Mouse (Mus musculus) mouse embryonic stem cell (cell line): ENCODE results near the gene Csad.
"Not testable (repeated sequence)": the region's sequence is repeated elsewhere in the genome, so short reads cannot be mapped to it uniquely, and the experiment has no call there.

Source experiments
- in situ Hi-C, 2 experiments: fragments of 300-500 bp; cut with MboI; formaldehyde crosslinking; loops; 1 replicate in 1 of 2; 3 replicates in 1 of 2; pipeline ENCODE4 v1.14.3; 2019 to 2020; ENCODE audit warnings: low sequenced_read_pairs in 2 of 2, low pct_unique_long_range_greater_than_20kb in 1 of 2, mixed read lengths in 1 of 2; ENCODE audit not compliant: unreplicated experiment in 1 of 2

Gene Csad

GRCm38 (mm10) chr15:102239260-102239590, 34.7 kb upstream of the Csad start:
- in situ Hi-C loops: loop anchor here in 1 of 2 experiments (5.0 kb wide), 1 partner anchor 33 kb away; the partner anchor contains the start of gene Gm9918

- in situ Hi-C loops: loop anchor here in 1 of 2 experiments (5.0 kb wide), 1 partner anchor 34 kb away; the partner anchor contains the start of gene Gm9918
These were observed 34.2 kb upstream of the Csad start for GRCm38 (mm10) chr15:102238543-102239259.

- in situ Hi-C loops: loop anchor here in 1 of 2 experiments (5.0 kb wide), 1 partner anchor 37 kb away; the partner anchor contains the start of gene Gm9918
These were observed 31.0 kb upstream of the Csad start for GRCm38 (mm10) chr15:102235371-102236027.

GRCm38 (mm10) chr15:102233896-102234295, 29.4 kb upstream of the Csad start:
- in situ Hi-C loops: no loop called here

- in situ Hi-C loops: no loop called here
These were observed 28.2 kb upstream of the Csad start for GRCm38 (mm10) chr15:102232764-102233163.

- in situ Hi-C loops: no loop called here
These were observed 27.2 kb upstream of the Csad start, which contains the start of gene Itgb7 for GRCm38 (mm10) chr15:102231748-102232147. Itgb7 (minus strand) TSS chr15:102231944.

- in situ Hi-C loops: no loop called here
These were observed 26.1 kb upstream of the Csad start for GRCm38 (mm10) chr15:102230408-102231321.

- in situ Hi-C loops: not testable (repeated sequence)
These were observed 21.1 kb upstream of the Csad start for GRCm38 (mm10) chr15:102225619-102226018.

- in situ Hi-C loops: loop anchor here (5.0 kb wide), 2 partner anchors 38 to 48 kb away; no protein-coding TSS in a partner anchor
These were observed 20.6 kb upstream of the Csad start for GRCm38 (mm10) chr15:102224992-102225617.

- in situ Hi-C loops: loop anchor here (5.0 kb wide), 2 partner anchors 37 to 47 kb away; no protein-coding TSS in a partner anchor
These were observed 19.9 kb upstream of the Csad start for GRCm38 (mm10) chr15:102224186-102224991.

- in situ Hi-C loops: loop anchor here (5.0 kb wide), 2 partner anchors 35 to 45 kb away; no protein-coding TSS in a partner anchor
These were observed 17.9 kb upstream of the Csad start for GRCm38 (mm10) chr15:102222386-102222785.

- in situ Hi-C loops: no loop called here
These were observed 12.8 kb upstream of the Csad start for GRCm38 (mm10) chr15:102217325-102217724.

- in situ Hi-C loops: no loop called here
These were observed 12.1 kb upstream of the Csad start for GRCm38 (mm10) chr15:102216459-102217228.

GRCm38 (mm10) chr15:102215624-102216023, 11.1 kb upstream of the Csad start:
- in situ Hi-C loops: no loop called here

- in situ Hi-C loops: no loop called here
These were observed 9.6 kb upstream of the Csad start for GRCm38 (mm10) chr15:102214132-102214531.

- in situ Hi-C loops: no loop called here
These were observed 7.4 kb upstream of the Csad start for GRCm38 (mm10) chr15:102211895-102212294.

- in situ Hi-C loops: no loop called here
These were observed 6.3 kb upstream of the Csad start for GRCm38 (mm10) chr15:102210816-102211215.
